Mouse (Mus musculus): ENCODE data around the gene Tbc1d8b.

Tbc1d8b gene

DNA sequence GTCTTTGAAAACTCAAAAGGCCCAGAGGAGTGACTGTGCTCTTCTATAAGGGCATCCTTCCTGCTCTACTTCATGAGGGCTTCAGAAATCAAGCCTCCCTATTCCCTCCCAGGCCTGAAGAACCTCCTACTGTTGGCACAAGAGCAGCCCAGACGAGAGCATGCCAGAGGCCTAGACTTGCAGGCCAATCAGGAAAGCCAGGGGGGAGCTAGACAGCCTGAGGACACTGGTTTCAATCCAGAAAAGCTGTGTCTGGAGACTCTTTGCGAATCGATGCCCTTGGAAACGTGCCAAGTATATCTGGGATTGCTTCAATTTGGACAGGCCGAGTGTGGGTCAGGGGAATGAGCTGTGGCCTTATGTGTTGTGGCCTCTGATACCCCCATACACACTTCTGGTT is 94.6 kb downstream of the Tbc1d8b start:
- in situ Hi-C loops (cut with MboI, MseI) = loop anchor here (5.0 kb wide), 1 partner anchor 53 kb away; no protein-coding TSS in a partner anchor

DNA sequence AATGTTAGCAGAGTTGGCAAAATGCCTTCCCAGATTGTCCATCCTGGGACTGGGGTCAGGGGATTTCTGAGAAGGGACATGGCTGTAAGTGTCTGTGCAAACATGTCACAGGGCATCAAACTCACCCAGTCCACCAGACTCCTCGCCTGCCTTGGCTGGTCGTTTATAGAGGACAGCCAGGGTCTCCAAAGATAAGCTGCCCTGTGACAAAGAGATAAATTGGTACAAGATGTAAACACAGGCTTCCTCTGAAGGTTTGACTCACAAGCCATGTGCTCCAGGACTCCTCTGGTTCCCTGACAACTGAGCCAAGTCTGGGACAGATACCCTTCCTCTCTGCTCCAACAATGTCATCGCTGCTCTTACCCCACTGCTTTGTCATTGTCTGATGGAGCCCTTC is 96.2 kb downstream of the Tbc1d8b start:
- in situ Hi-C loops (cut with MboI, MseI) = no loop called here

DNA sequence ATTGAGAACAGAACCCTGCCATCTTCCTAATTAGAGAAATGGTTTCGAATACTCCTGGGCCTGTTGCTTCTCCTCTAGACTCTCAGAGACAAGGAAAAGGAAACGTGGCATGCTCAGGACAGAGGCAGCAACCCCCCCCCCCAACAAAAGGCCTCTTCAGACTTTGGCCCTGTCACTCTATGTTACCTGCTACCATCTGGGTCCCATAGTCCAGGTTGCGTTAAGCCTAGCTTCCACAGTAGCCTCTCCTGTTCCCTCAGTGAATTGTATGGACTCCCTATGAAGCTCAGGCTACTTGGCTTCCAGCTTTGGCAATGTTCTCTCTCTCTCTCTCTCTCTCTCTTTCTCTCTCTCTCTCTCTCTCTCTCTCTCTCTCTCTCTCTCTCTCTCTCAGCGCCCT is 96.8 kb downstream of the Tbc1d8b start:
- in situ Hi-C loops (cut with MboI, MseI) = no loop called here

DNA sequence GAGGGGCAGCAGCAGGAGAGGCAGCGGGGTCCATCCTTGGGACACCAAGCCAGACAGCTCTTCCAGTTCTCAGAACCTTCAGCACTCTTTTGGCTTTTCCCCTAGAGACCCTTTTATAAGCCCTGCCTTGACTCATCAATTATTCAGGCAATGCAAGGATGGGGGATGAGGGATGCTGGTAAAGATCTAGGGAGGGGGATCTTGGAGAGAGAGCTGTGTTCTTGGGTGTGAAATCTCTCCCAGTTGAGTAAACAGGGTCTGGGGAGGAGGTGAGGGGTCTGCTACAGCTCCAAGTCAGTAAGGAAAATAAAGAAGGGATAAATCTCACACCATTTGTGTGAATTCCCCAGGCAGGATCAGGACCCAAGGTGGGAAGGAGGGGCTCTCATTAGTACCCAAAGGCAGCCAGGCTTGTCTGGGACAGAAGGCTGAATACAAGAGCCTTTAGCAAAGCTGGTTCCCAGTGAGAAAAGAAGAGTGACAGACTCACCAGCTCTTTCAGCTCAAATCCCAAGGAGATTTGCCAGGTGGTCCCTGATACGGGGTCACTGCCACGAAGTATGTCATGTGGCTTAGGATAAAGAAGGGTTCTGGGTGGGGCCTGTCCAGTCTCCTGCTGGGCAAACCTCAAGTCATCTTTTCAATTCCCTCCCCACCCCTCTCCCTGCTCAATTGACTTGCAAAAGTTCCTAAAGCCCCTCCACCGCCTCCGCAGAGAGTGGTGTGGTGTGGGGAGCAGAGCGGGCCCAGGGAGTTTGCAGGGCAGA is 97.7 kb downstream of the Tbc1d8b start, which contains the start of gene Ripply1:
Gene Ripply1, minus strand, starts transcription at position 76 of the 767 bp plus-strand sequence.
- in situ Hi-C loops (cut with MboI, MseI) = no loop called here

DNA sequence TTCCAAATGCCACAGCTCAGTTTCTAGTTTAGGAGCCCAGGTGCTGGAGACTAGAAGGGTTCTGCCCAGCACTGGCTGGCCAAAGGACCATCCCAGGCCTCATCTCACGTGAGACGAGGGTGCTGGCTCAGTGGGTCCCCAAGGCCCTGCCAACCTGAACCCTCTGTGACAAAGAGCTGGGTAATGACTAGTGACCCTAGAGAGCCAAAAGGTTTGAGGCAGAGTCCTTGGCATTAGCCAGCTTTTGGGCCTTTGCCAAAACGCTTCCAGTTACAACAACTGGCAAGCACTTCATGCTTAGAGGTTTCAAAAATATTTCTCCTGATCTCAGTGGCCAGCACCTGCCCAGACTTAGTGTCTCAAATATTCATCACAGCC is 98.2 kb downstream of the Tbc1d8b start:
- in situ Hi-C loops (cut with MboI, MseI) = no loop called here

DNA sequence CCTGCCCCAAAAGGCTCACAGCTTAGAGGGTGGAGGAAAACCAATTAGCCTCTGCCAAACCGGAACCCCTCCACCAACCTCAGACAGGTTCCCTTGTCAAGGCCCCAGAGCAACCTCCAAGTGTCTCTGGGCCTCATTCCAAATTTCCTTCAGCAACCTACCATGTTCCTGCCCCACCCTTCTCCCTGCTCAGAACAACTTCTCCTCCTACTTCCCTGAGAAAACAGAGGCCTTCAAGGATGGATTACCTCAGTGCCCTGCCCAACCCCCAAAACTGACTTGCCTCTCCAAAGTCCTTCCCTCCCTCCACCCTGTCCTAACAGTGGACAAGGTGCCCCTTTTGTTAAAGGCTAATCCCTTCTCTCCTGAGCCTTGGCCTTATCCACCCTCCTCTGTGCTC is 101.0 kb downstream of the Tbc1d8b start:
- in situ Hi-C loops (cut with MboI, MseI) = no loop called here

DNA sequence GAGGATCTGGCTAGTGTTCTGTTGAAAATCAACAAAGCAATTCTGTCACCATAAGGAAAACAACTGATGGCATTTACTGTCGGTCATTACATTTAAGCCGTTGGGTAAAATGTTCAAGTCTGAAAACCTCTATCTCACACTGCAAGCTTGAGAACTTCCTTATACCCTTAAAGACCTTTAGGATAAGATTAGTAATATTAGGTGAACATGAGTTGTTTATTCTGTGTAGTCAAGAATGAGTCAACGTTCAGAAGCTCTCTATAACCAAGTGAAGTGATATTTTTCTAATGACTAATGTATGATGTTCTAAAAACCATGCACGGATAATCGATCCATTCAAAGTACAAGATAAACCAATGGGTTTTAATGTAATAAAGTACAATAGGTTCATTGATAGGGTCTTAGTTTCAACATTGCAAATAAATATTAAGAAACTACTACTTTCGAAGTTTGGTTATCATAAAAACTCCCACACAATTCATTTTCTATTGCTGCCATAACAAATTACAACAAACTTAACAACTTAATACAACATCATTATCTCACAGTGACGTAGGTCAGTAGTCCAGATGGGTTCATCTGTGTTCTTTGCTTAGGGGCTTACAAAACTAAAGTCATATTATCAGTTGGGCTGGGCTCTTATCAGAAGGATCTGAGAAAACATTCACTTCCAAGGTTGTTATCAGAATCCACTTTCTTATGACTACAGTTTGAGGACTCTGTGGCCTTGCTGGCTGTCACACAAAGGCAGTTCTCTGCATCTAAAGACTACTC is 109.5 kb downstream of the Tbc1d8b start:
- in situ Hi-C loops (cut with MboI, MseI) = no loop called here

DNA sequence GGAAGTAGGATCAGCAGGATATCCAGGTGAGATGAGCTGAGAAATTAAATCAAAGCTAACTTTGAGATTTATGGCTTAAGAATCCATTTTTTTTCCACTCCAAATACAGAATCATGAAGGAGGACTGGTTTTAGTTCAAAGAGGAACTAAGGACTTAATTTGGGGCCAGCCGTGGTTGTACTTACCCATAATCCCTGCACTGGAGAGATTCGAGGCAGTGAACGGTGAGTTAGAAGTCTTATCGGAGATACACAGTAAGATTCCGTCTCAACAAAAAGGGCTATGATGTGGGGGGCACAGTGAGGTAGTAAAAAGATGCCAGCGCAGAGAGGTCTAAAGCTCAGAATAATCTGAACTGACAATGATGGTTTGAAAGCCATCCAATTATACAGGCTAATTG is 111.2 kb downstream of the Tbc1d8b start:
- in situ Hi-C loops (cut with MboI, MseI) = no loop called here

DNA sequence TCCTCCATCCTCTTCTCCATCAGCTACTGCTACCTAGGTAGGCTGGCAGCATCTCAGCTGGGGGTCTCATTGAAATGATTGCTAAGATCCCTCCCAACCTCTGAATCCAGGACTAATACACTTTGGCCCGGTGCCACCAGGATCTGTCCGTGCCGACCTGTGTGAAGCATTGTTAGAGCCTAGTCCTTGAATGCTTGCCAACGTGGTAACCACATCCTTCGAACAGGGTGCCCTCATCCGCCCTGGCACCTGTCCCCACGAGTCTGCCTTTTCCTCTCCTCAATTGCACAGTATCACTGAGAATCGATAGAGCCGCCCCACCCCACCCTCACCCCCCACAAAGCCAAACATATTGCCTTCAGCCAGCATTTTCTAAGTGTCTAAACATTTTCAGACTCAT is 113.1 kb downstream of the Tbc1d8b start:
- in situ Hi-C loops (cut with MboI, MseI) = no loop called here

DNA sequence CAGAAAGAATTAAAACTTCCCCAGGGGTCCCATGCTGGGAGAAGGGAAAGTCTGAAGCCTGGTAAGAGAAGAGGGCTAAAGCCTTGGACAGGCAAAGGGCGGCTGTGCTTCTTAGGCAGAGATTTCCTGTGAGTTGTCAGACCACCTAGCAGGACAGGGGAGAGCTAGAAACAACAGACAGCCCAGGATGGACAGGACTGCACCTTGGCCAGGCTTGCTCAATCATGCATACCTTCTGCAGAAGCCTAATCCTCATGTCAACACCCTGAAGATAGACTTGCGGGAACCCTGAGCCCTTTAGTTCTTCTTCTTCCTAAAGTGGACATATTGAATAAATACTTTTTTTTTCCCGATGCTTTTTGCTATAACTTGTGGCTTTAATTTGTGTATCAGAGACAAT is 115.2 kb downstream of the Tbc1d8b start:
- in situ Hi-C loops (cut with MboI, MseI) = no loop called here

DNA sequence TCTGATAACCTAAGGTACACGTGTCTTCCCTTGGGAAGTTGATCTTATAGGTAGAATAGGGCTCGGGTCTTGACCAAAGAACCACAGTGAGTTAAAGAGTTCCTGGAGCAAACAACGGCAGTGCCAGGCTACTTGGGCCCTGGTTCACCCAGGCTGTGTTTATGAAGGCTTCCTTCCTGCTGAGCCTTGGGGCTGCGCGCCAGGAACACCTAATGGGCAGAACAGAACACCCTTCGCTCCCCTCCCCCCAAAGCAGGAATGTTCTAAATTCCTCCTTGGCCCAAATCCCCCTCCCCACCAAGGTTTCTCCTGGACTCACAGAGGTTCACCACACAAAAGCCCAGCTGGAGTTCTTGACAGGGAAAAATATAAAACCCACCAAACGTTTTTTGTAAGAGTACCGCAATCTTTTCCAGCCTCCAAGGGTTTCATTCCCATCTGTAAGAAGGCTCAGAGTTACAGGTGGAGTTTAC is 115.6 kb downstream of the Tbc1d8b start, which contains the start of gene Cldn2:
Gene Cldn2, plus strand, starts transcription at position 423 of the 473 bp plus-strand sequence.
- in situ Hi-C loops (cut with MboI, MseI) = no loop called here
